Mouse (Mus musculus): Measurements from ENCODE around the gene Csnk1g2. TPM values are rescaled to one million over a fixed set of nuclear protein-coding genes. Genes with fewer than 3 reads are reported as not detected.

Csnk1g2 gene
- 208 and 218 TPM in 2 replicates for polyA plus RNA-seq (2012; rRNA removed)

- Histone ChIP-seq H3K27ac (ENCODE audit: insufficient read depth, low read length) (peak within 1 kb of the TSS; percentile 57), H3K4me1 (ENCODE audit: control insufficient read depth, insufficient read depth, low read length) (peaks cover 25% of the 10 kb centered on the region), H3K4me3 (replicated peaks; ENCODE audit: insufficient read depth, low read depth, low read length) (peak within 1 kb of the TSS; percentile 86), H3K27me3 (ENCODE audit: control insufficient read depth, insufficient read depth, low read length) (no peaks in the 10 kb centered on the region)
- under 1% methylated on average over 81 of the region's 85 CpGs for WGBS
- peak in 1 of 2 experiments; percentile 66 for DNase-seq
- TF ChIP-seq CTCF (IDR thresholded peaks at IDR 0.05; ENCODE audit: borderline replicate concordance, insufficient read depth, low read depth, low read length) (no peak), POLR2A (IDR thresholded peaks at IDR 0.05; ENCODE audit: borderline replicate concordance, insufficient read depth, low read length) (peak; percentile 28; the same call in 1 of the 2 replicates)
Observed at GRCm38 (mm10) chr10:80622661-80623456, at the start of gene Csnk1g2. Gene Csnk1g2 (plus strand): TSS chr10:80622838.

- no peak for DNase-seq
- TF ChIP-seq POLR2A (IDR thresholded peaks at IDR 0.05; ENCODE audit: borderline replicate concordance, insufficient read depth, low read length) (no peak), CTCF (IDR thresholded peaks at IDR 0.05; ENCODE audit: borderline replicate concordance, insufficient read depth, low read depth, low read length) (no peak)
- H3K4me1 ChIP-seq (ENCODE audit: control insufficient read depth, insufficient read depth, low read length): peaks cover 16% of the 10 kb centered on the region
- WGBS: 53% methylated on average over 9 of the region's 9 CpGs
- H3K4me3 ChIP-seq (replicated peaks; ENCODE audit: insufficient read depth, low read depth, low read length): no peak overlapping the region
- no peaks in the 10 kb centered on the region for H3K27me3 ChIP-seq (ENCODE audit: control insufficient read depth, insufficient read depth, low read length)
- H3K27ac ChIP-seq (ENCODE audit: insufficient read depth, low read length): no peak overlapping the region
Observed at GRCm38 (mm10) chr10:80573944-80574343, 48.7 kb upstream of the Csnk1g2 start.

GRCm38 (mm10) chr10:80574896-80575295 lies 47.7 kb upstream of the Csnk1g2 start:
- peaks cover 16% of the 10 kb centered on the region for H3K4me1 ChIP-seq (ENCODE audit: control insufficient read depth, insufficient read depth, low read length)
- H3K27ac ChIP-seq (ENCODE audit: insufficient read depth, low read length): no peak overlapping the region
- DNase-seq: no peak
- no peaks in the 10 kb centered on the region for H3K27me3 ChIP-seq (ENCODE audit: control insufficient read depth, insufficient read depth, low read length)
- 58% methylated on average over 3 of the region's 3 CpGs for WGBS
- no peak overlapping the region for H3K4me3 ChIP-seq (replicated peaks; ENCODE audit: insufficient read depth, low read depth, low read length)
- TF ChIP-seq CTCF (IDR thresholded peaks at IDR 0.05; ENCODE audit: borderline replicate concordance, insufficient read depth, low read depth, low read length): no peak
- TF ChIP-seq POLR2A (IDR thresholded peaks at IDR 0.05; ENCODE audit: borderline replicate concordance, insufficient read depth, low read length): no peak

GRCm38 (mm10) chr10:80575925-80576324 lies 46.7 kb upstream of the Csnk1g2 start:
- no peaks in the 10 kb centered on the region for H3K27me3 ChIP-seq (ENCODE audit: control insufficient read depth, insufficient read depth, low read length)
- no peak for TF ChIP-seq POLR2A (IDR thresholded peaks at IDR 0.05; ENCODE audit: borderline replicate concordance, insufficient read depth, low read length)
- TF ChIP-seq CTCF (IDR thresholded peaks at IDR 0.05; ENCODE audit: borderline replicate concordance, insufficient read depth, low read depth, low read length): no peak
- 30% methylated on average over 17 of the region's 17 CpGs for WGBS
- peaks cover 16% of the 10 kb centered on the region for H3K4me1 ChIP-seq (ENCODE audit: control insufficient read depth, insufficient read depth, low read length)
- no peak for DNase-seq
- peak overlapping the region; percentile 57 for H3K4me3 ChIP-seq (replicated peaks; ENCODE audit: insufficient read depth, low read depth, low read length)
- no peak overlapping the region for H3K27ac ChIP-seq (ENCODE audit: insufficient read depth, low read length)

- 1% methylated on average over 84 of the region's 96 CpGs for WGBS
- Histone ChIP-seq H3K4me1 (ENCODE audit: control insufficient read depth, insufficient read depth, low read length) (peaks cover 10% of the 10 kb centered on the region), H3K27ac (ENCODE audit: insufficient read depth, low read length) (no peak overlapping the region), H3K4me3 (replicated peaks; ENCODE audit: insufficient read depth, low read depth, low read length) (peak overlapping the region; percentile 60), H3K27me3 (ENCODE audit: control insufficient read depth, insufficient read depth, low read length) (no peaks in the 10 kb centered on the region)
- TF ChIP-seq CTCF (IDR thresholded peaks at IDR 0.05; ENCODE audit: borderline replicate concordance, insufficient read depth, low read depth, low read length): no peak
- TF ChIP-seq POLR2A (IDR thresholded peaks at IDR 0.05; ENCODE audit: borderline replicate concordance, insufficient read depth, low read length): no peak
- DNase-seq: peak; percentile 50 to 65
Observed at GRCm38 (mm10) chr10:80576351-80577194, 46.1 kb upstream of the Csnk1g2 start.

GRCm38 (mm10) chr10:80577195-80578130 lies 45.2 kb upstream of the Csnk1g2 start, which contains the start of gene Klf16:
Gene Klf16 (minus strand): TSS chr10:80577321.
- H3K27me3 ChIP-seq (ENCODE audit: control insufficient read depth, insufficient read depth, low read length): no peaks in the 10 kb centered on the region
- TF ChIP-seq POLR2A (IDR thresholded peaks at IDR 0.05; ENCODE audit: borderline replicate concordance, insufficient read depth, low read length) (no peak), CTCF (IDR thresholded peaks at IDR 0.05; ENCODE audit: borderline replicate concordance, insufficient read depth, low read depth, low read length) (no peak)
- 1% methylated on average over 92 of the region's 97 CpGs for WGBS
- H3K4me1 ChIP-seq (ENCODE audit: control insufficient read depth, insufficient read depth, low read length): peaks cover 10% of the 10 kb centered on the region
- H3K4me3 ChIP-seq (replicated peaks; ENCODE audit: insufficient read depth, low read depth, low read length): peak within 1 kb of the TSS; percentile 72
- peak; percentile 86 for DNase-seq
- no peak within 1 kb of the TSS for H3K27ac ChIP-seq (ENCODE audit: insufficient read depth, low read length)

Data from cerebellum, adult 2 months (tissue).